ENCODE assay signal across 20 mouse cellular contexts in the genomic region with DNA sequence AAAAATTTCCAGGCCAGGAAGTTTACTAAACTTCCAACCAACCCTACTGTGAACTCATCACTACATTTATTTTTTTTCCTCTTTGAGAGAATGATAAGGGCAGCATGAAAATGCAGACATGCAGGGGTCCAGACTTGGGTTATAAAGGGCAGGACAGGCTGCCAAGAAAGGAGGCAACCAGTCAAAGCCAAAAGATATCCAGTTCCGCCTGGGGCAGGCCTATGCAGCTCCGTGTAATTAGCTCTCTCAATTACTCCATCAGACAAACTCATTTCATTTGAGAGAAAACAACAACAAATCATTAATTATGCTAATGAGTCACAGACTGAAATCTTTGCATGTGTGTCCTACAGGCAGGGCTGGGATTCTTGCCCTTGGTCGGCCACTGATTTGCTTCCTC.
A peak's percentile ranks its signal among the peaks of the same experiment; 100 is the strongest.
DNase-seq lines count a peak whose midpoint lies in the region; ATAC-seq and TF ChIP-seq lines count a peak whose summit lies in the region.
"Had no signal": no experiment of that assay in that cellular context is flagged by ENCODE, and none has a peak within 500 bp of the region (broad histone marks: within the 10 kb centered on the region; RNA-seq: fewer than 3 reads in every experiment).

No protein-coding gene starts in this region.

- intact Hi-C loops in heart, postnatal 36 days (cut with DNase I), result no loop called here

- no peaks in the 10 kb centered on the region for H3K9me3 ChIP-seq in forebrain, embryonic 14.5 days (replicated peaks; ENCODE audit: control insufficient read depth, low read length)
- no peaks in the 10 kb centered on the region for H3K9me3 ChIP-seq in forebrain, embryonic 12.5 days
- H3K9me3 ChIP-seq in heart, embryonic 16.5 days (replicated peaks; ENCODE audit: control insufficient read depth, low read length), result no peaks in the 10 kb centered on the region
- H3K9me3 ChIP-seq in hindbrain, embryonic 16.5 days (ENCODE audit: control insufficient read depth, low read length), result no peaks in the 10 kb centered on the region
- H3K9me3 ChIP-seq in hindbrain, embryonic 10.5 days, result no peaks in the 10 kb centered on the region
- no peaks in the 10 kb centered on the region for H3K9me3 ChIP-seq in liver, embryonic 11.5 days (ENCODE audit: control insufficient read depth, low read length)
- H3K9me3 ChIP-seq: embryonic facial prominence, embryonic 15.5 days; heart, embryonic 13.5 days; intestine, embryonic 15.5 days had no signal

- H3K4me1 ChIP-seq in forebrain, embryonic 14.5 days (ENCODE audit: control insufficient read depth, insufficient read depth, low read length), result no peaks in the 10 kb centered on the region
- peaks cover 4% of the 10 kb centered on the region; the same call in 1 of the 2 replicates for H3K4me1 ChIP-seq in forebrain, embryonic 12.5 days
- H3K4me1 ChIP-seq in heart, embryonic 16.5 days (ENCODE audit: control insufficient read depth, insufficient read depth, low read length), result peaks cover 4% of the 10 kb centered on the region; the same call in 1 of the 2 replicates
- H3K4me1 ChIP-seq in hindbrain, embryonic 16.5 days (ENCODE audit: control insufficient read depth, insufficient read depth, low read depth, low read length), result no peaks in the 10 kb centered on the region
- peaks cover 4% of the 10 kb centered on the region; the same call in 1 of the 2 replicates for H3K4me1 ChIP-seq in hindbrain, embryonic 10.5 days (replicated peaks)
- no peaks in the 10 kb centered on the region for H3K4me1 ChIP-seq in liver, adult 2 months (ENCODE audit: control insufficient read depth, insufficient read depth, low read length)
- no peaks in the 10 kb centered on the region for H3K4me1 ChIP-seq in liver, embryonic 11.5 days (replicated peaks; ENCODE audit: control insufficient read depth, insufficient read depth, low read length)
- H3K4me1 ChIP-seq: embryonic facial prominence, embryonic 15.5 days; intestine, embryonic 15.5 days had no signal

- TF ChIP-seq POLR2A in liver, adult 2 months (IDR thresholded peaks at IDR 0.05; ENCODE audit: extremely low read depth, insufficient read depth, low read length), result no peak

- H3K27ac ChIP-seq in forebrain, embryonic 14.5 days (ENCODE audit: low read depth, low read length), result no peak overlapping the region
- no peak overlapping the region for H3K27ac ChIP-seq in forebrain, embryonic 12.5 days
- 0 out of 2 replicates have a peak overlapping the region, but pooled peaks have one; percentile 50 for H3K27ac ChIP-seq in heart, embryonic 16.5 days (ENCODE audit: low read length)
- H3K27ac ChIP-seq in hindbrain, embryonic 16.5 days (ENCODE audit: low read depth, low read length), result no peak overlapping the region
- H3K27ac ChIP-seq in hindbrain, embryonic 10.5 days, result no peak overlapping the region
- H3K27ac ChIP-seq in liver, adult 2 months (replicated peaks; ENCODE audit: insufficient read depth, low read depth, low read length), result no peak overlapping the region
- H3K27ac ChIP-seq in liver, embryonic 11.5 days (ENCODE audit: low read depth, low read length), result no peak overlapping the region
- H3K27ac ChIP-seq: embryonic facial prominence, embryonic 15.5 days; gastrocnemius, adult 2 months; heart, embryonic 13.5 days; intestine, embryonic 15.5 days had no signal

- H3K79me2 ChIP-seq in liver, adult 2 months (ENCODE audit: control insufficient read depth, insufficient read depth, low read length), result no peaks in the 10 kb centered on the region

- 30% methylated on average over 3 of the region's 3 CpGs for WGBS in forebrain, embryonic 14.5 days
- 58% methylated on average over 3 of the region's 3 CpGs for WGBS in forebrain, embryonic 12.5 days
- 40% methylated on average over 3 of the region's 3 CpGs for WGBS in heart, embryonic 16.5 days
- 49% methylated on average over 3 of the region's 3 CpGs for WGBS in hindbrain, embryonic 16.5 days
- WGBS in hindbrain, embryonic 10.5 days, result 84% methylated on average over 3 of the region's 3 CpGs
- 78% methylated on average over 3 of the region's 3 CpGs for WGBS in liver, adult 2 months
- 74% methylated on average over 3 of the region's 3 CpGs for WGBS in liver, embryonic 11.5 days

- 0 out of 2 replicates have a peak, but pooled peaks have one; percentile 29 for ATAC-seq in forebrain, embryonic 14.5 days
- ATAC-seq in forebrain, embryonic 12.5 days (ENCODE audit: low FRiP score), result no peak
- ATAC-seq in heart, embryonic 16.5 days (replicated peaks; ENCODE audit: extremely low read depth, insufficient read depth, low FRiP score), result no peak
- peak; percentile 63 for ATAC-seq in hindbrain, embryonic 16.5 days
- ATAC-seq in liver, embryonic 11.5 days (replicated peaks; ENCODE audit: low FRiP score), result no peak
- ATAC-seq: intestine, embryonic 15.5 days had no signal

- no peaks in the 10 kb centered on the region for H3K36me3 ChIP-seq in forebrain, embryonic 14.5 days (ENCODE audit: control insufficient read depth, insufficient read depth, low read length)
- H3K36me3 ChIP-seq in forebrain, embryonic 12.5 days (replicated peaks), result no peaks in the 10 kb centered on the region
- no peaks in the 10 kb centered on the region for H3K36me3 ChIP-seq in heart, embryonic 16.5 days (ENCODE audit: control insufficient read depth, insufficient read depth)
- no peaks in the 10 kb centered on the region for H3K36me3 ChIP-seq in hindbrain, embryonic 16.5 days (ENCODE audit: control insufficient read depth, insufficient read depth, low read length)
- no peaks in the 10 kb centered on the region for H3K36me3 ChIP-seq in hindbrain, embryonic 10.5 days
- H3K36me3 ChIP-seq in liver, adult 2 months (ENCODE audit: control insufficient read depth, insufficient read depth, low read length), result no peaks in the 10 kb centered on the region
- no peaks in the 10 kb centered on the region for H3K36me3 ChIP-seq in liver, embryonic 11.5 days (ENCODE audit: control insufficient read depth, insufficient read depth, low read length)
- H3K36me3 ChIP-seq: embryonic facial prominence, embryonic 15.5 days; heart, embryonic 13.5 days; intestine, embryonic 15.5 days had no signal

- no peak for TF ChIP-seq CTCF in liver, adult 2 months (IDR thresholded peaks at IDR 0.05; ENCODE audit: low read depth, low read length)

- no peak overlapping the region for H3K4me2 ChIP-seq in forebrain, embryonic 14.5 days (ENCODE audit: low read length)
- no peak overlapping the region for H3K4me2 ChIP-seq in forebrain, embryonic 12.5 days
- H3K4me2 ChIP-seq in heart, embryonic 16.5 days (ENCODE audit: low read depth, low read length), result no peak overlapping the region
- H3K4me2 ChIP-seq in hindbrain, embryonic 16.5 days (ENCODE audit: low read length), result no peak overlapping the region
- no peak overlapping the region for H3K4me2 ChIP-seq in liver, embryonic 11.5 days
- H3K4me2 ChIP-seq: embryonic facial prominence, embryonic 15.5 days; heart, embryonic 13.5 days; intestine, embryonic 15.5 days had no signal

- no peak overlapping the region for H3K4me3 ChIP-seq in forebrain, embryonic 14.5 days (ENCODE audit: low read depth, low read length)
- no peak overlapping the region for H3K4me3 ChIP-seq in forebrain, embryonic 12.5 days (replicated peaks)
- no peak overlapping the region for H3K4me3 ChIP-seq in heart, embryonic 16.5 days (ENCODE audit: low read length)
- no peak overlapping the region for H3K4me3 ChIP-seq in hindbrain, embryonic 16.5 days (ENCODE audit: low read length)
- H3K4me3 ChIP-seq in hindbrain, embryonic 10.5 days, result no peak overlapping the region
- H3K4me3 ChIP-seq in liver, adult 2 months (ENCODE audit: insufficient read depth, low read depth, low read length), result no peak overlapping the region
- no peak overlapping the region for H3K4me3 ChIP-seq in liver, embryonic 11.5 days (ENCODE audit: low read depth, low read length)
- H3K4me3 ChIP-seq: embryonic facial prominence, embryonic 15.5 days; erythroblast, embryonic 14.5 days; gastrocnemius, adult 2 months; heart, embryonic 13.5 days; intestine, embryonic 15.5 days had no signal

- no peaks in the 10 kb centered on the region for H3K27me3 ChIP-seq in forebrain, embryonic 14.5 days (replicated peaks; ENCODE audit: control insufficient read depth, insufficient read depth, low read length)
- no peaks in the 10 kb centered on the region for H3K27me3 ChIP-seq in forebrain, embryonic 12.5 days
- H3K27me3 ChIP-seq in heart, embryonic 16.5 days (ENCODE audit: control insufficient read depth, insufficient read depth, low read length), result no peaks in the 10 kb centered on the region
- no peaks in the 10 kb centered on the region for H3K27me3 ChIP-seq in hindbrain, embryonic 16.5 days (replicated peaks; ENCODE audit: control insufficient read depth, insufficient read depth, low read length)
- no peaks in the 10 kb centered on the region for H3K27me3 ChIP-seq in hindbrain, embryonic 10.5 days (ENCODE audit: insufficient read depth, poor library complexity, severe bottlenecking)
- no peaks in the 10 kb centered on the region for H3K27me3 ChIP-seq in liver, adult 2 months (ENCODE audit: control insufficient read depth, insufficient read depth, low read length)
- H3K27me3 ChIP-seq in liver, embryonic 11.5 days (replicated peaks; ENCODE audit: control insufficient read depth, insufficient read depth, low read length), result no peaks in the 10 kb centered on the region
- H3K27me3 ChIP-seq: embryonic facial prominence, embryonic 15.5 days; heart, embryonic 13.5 days; intestine, embryonic 15.5 days had no signal

- H3K9ac ChIP-seq in forebrain, embryonic 14.5 days (ENCODE audit: low read length), result no peak overlapping the region
- H3K9ac ChIP-seq in forebrain, embryonic 12.5 days, result no peak overlapping the region
- H3K9ac ChIP-seq in heart, embryonic 16.5 days (ENCODE audit: low read length), result no peak overlapping the region
- H3K9ac ChIP-seq in hindbrain, embryonic 16.5 days (ENCODE audit: low read depth, low read length), result no peak overlapping the region
- H3K9ac ChIP-seq in liver, adult 2 months (ENCODE audit: low read depth, low read length), result no peak overlapping the region
- no peak overlapping the region for H3K9ac ChIP-seq in liver, embryonic 11.5 days (ENCODE audit: low read depth, low read length)
- H3K9ac ChIP-seq: embryonic facial prominence, embryonic 15.5 days; heart, embryonic 13.5 days; intestine, embryonic 15.5 days had no signal

- peak; percentile 12 for DNase-seq in forebrain, embryonic 14.5 days (ENCODE audit: low spot score)
- DNase-seq in heart, postnatal 36 days, result no peak
- DNase-seq in hindbrain, embryonic 10.5 days (ENCODE audit: low spot score), result no peak
- peak; percentile 41 for DNase-seq in liver, adult 2 months (ENCODE audit: extremely low read depth, low read depth, low spot score)
- DNase-seq in liver, embryonic 11.5 days (ENCODE audit: low spot score), result no peak
- DNase-seq: adrenal gland, postnatal 10 days; cerebellum, adult 11 months; cerebellum, adult 8-10 months; cerebellum, postnatal 14 days; embryo, embryonic 11 days; gastrocnemius, adult 2 months; gastrocnemius, postnatal 25 days; kidney, adult 18-20 months had no signal

Comparison
In these comparisons a context has a peak if more than half of its experiments do, and no peak if none do; other contexts are left out.
1. ATAC-seq: peak in forebrain, embryonic 14.5 days (single experiment) and hindbrain, embryonic 16.5 days (single experiment); none in forebrain, embryonic 12.5 days (single experiment), heart, embryonic 16.5 days (single experiment) and liver, embryonic 11.5 days (single experiment).
2. DNase-seq: peak in forebrain, embryonic 14.5 days (single experiment) and liver, adult 2 months (single experiment); none in heart, postnatal 36 days (0 of 2), hindbrain, embryonic 10.5 days (single experiment) and liver, embryonic 11.5 days (single experiment).